Mouse (Mus musculus) neutrophil, adult 5-6 weeks (primary cell): Measurements from ENCODE around the gene Pqlc2. TPM values are rescaled to one million over a fixed set of nuclear protein-coding genes. Genes with fewer than 3 reads are reported as not detected.
A peak's percentile ranks its signal among the peaks of the same experiment; 100 is the strongest.

ENCODE experiments used
- ATAC-seq: fragments of 151-379, 151-347 bp; 2 replicates; pipeline ENCODE4 v1.8.0; 2017; ENCODE audit warnings: mild to moderate bottlenecking, moderate TSS enrichment; ENCODE audit not compliant: insufficient number of reproducible peaks, poor library complexity, low FRiP score, severe bottlenecking; ENCODE audit errors: extremely low read depth
- total RNA-seq: library from RNA; stranded (forward); fragments of 200-1000 nt; gene quantifications from 2 replicates; pipeline ENCODE4 v1.2.3, GENCODE M21; 2017

Pqlc2 gene
- total RNA-seq, 1 experiment from 2014 or later, result 16.8 TPM

- ATAC-seq, result no peak
These were observed 37.4 kb downstream of the Pqlc2 start for GRCm38 (mm10) chr4:139272951-139273680.

DNA sequence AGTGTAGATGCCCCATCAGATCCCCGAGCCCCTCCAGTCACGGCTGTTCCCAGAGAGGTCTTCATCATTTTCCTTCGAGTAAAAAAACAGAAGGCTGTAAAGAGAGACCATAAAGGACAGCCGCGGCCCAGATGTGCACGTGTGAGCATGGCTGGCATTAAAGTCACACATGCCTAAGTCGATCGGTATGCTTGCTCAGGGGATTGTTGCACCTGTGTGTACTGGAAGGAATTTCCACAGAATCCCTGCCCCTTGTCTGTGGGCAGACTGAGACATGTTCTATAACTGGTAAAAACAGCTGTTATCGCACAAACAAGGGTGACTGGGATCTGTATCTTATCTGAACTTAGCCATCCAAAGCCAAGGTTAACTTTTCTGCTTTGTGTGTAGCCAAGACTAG is 38.9 kb downstream of the Pqlc2 start:
- no peak for ATAC-seq

- no peak for ATAC-seq
These were observed 40.3 kb downstream of the Pqlc2 start for GRCm38 (mm10) chr4:139270168-139270567.

GRCm38 (mm10) chr4:139268242-139268641 is 42.3 kb downstream of the Pqlc2 start:
- no peak for ATAC-seq

- no peak for ATAC-seq
These were observed 43.2 kb downstream of the Pqlc2 start for GRCm38 (mm10) chr4:139267335-139267734.

GRCm38 (mm10) chr4:139266500-139266865 is 44.0 kb downstream of the Pqlc2 start:
- ATAC-seq, result no peak

DNA sequence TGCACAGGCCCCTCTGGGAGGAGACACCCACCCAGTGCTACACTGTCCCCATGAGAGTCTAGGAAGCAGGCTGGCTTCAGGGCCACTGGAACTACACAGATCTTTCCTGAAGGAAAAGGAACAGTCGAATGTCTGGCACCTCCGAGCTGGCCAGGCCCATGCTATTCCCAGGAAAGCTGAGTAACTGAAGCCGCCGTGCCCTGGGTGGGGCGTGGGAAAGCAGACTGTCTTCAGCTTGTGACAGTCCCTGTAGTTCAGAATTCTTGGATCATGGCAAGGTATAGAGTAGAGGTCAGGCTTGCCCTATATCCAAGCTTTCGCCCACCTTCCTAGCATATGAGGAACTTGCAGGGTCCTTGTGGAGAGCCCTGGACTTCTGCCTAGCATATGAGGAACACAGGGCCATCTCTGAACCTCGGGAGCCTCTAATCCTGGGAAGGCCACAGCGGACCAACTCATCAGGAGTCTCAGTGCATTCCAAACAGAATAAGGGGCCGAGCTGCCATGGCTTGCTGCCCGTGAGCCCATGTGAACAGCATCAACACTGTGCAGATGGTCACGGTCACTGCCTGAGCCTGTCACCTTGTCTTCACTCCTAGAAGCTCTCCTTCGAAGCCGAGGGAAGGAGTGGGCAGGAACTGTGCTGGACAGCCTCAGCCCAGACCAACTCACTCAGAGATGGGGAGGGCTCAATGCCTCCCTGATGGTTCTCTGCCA is 44.6 kb downstream of the Pqlc2 start:
- no peak for ATAC-seq

- ATAC-seq, result no peak
These were observed 47.5 kb downstream of the Pqlc2 start for GRCm38 (mm10) chr4:139262981-139263380.

DNA sequence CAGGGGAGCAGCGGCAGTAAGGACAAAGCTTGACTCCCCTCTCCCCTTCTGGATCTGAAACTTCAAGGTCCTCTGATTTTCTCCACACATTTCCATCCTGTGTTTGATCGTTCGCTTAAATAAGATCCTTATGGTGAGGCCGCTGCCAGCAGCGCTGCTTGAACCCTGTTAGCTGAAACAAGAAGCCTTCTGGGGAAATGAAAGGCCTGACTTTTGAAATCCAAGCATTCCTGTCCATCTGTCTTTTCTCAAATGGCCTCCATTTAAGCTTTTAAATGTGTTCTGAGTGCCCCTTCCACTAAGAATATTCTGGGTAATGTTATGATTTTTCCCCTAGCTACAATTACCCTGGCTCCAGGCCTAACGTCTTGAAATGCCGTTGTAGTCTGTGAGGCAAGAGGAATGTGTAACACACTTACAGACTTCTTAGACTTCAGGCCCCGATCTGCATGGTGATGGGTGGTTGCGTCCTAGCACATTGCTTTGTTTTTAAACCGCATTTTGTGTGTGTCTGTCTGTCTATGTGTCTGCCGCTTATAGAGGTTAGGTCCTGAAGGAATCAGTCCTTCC is 51.1 kb downstream of the Pqlc2 start:
- ATAC-seq, result no peak

- peak; percentile 47 for ATAC-seq
These were observed 51.7 kb downstream of the Pqlc2 start for GRCm38 (mm10) chr4:139258621-139259301.

- ATAC-seq, result no peak
These were observed 53.8 kb downstream of the Pqlc2 start for GRCm38 (mm10) chr4:139256708-139257107.

DNA sequence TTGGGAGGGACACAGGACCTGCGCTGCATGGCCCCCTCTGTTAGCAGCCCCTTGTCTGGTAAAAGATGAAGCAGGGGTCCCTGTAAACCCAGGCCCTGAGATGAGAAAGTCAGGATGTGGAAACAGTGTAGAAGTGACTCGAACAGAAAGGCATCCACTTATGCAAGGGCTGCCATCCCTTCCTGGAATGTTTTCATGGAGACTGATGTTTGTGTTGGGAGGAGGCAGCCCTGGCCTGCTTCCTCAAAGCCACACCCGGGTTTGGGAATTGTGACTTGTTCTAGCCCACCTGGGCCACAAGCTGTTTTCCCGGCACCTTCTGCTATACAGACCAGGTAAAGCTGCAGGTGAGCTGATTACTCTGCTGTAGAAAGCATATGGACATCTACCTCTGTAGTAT is 54.4 kb downstream of the Pqlc2 start:
- ATAC-seq, result no peak

- no peak for ATAC-seq
These were observed 57.3 kb downstream of the Pqlc2 start for GRCm38 (mm10) chr4:139253206-139253605.

DNA sequence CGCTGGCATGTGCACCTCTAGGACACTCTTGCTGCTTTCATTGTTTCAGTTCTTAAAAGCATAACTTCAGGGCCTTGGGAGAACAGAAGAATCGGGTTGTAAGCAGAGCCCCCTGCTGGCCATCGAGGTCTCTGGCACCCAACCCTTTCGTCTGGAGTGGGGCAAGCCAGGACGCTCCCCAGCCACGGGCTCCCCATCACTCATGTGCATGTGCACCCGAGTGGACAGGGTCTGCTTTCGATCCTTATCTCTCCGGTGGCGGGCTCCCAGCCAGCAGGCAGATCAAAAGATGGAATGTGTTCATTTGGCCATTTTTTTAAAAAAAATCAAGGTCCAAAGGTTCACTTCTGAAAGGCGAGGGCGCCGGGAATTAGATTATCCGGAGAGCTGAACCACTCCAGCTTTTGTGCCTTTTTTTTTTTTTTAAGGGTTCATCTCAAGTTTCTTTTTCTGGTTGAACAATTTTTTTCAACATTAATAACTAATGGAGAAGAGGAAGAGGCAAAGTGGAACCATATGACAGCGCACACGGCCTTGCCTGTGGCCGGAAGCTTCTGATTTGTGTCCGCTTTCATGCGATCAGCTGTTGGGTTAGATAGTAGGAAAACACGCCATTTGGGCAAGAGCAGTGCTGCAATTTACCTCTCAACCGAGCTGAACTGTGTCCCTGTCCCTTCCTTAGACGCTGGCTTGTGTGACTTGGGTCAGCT is 58.3 kb downstream of the Pqlc2 start:
- ATAC-seq, result peak; percentile 56

GRCm38 (mm10) chr4:139250886-139251285 is 59.6 kb downstream of the Pqlc2 start:
- no peak for ATAC-seq

DNA sequence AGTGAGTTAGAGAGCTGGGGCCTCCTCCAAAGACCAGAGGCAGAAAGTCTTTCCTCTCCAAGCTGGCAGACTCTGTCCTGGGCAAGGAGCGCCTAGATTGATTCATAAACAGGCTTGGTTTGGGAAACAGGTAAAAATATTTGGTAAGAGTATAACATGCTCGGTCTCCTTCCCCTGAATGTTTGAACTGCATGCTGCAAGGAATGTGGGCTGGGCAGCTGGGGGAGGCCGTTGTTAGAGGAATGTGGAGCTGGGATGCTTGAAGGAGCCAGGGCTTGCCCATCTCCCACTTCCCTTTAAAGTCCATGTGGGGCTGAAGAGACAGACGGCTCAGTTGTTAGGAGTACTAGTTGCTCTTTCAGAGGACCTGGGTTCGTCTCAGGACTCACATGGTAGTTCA is 60.5 kb downstream of the Pqlc2 start:
- ATAC-seq, result no peak

GRCm38 (mm10) chr4:139248736-139249135 is 61.8 kb downstream of the Pqlc2 start:
- ATAC-seq, result no peak

GRCm38 (mm10) chr4:139247966-139248365 is 62.5 kb downstream of the Pqlc2 start:
- no peak for ATAC-seq
